11 mouse cellular contexts compared by ENCODE assay signal in genomic region chr4:133552768-133553447, GRCm38 (mm10). TPM values are rescaled to one million over a fixed set of nuclear protein-coding genes. Genes with fewer than 3 reads are reported as not detected.
DNase-seq lines count a peak whose midpoint lies in the region; ATAC-seq and TF ChIP-seq lines count a peak whose summit lies in the region.
"Had no signal": no experiment of that assay in that cellular context is flagged by ENCODE, and none has a peak within 500 bp of the region (broad histone marks: within the 10 kb centered on the region; RNA-seq: fewer than 3 reads in every experiment).

Gene Nr0b2 (plus strand): TSS chr4:133553376.

- intact Hi-C loops in heart, postnatal 14 days (cut with DNase I), result no loop called here

- peak within 1 kb of the TSS; percentile 78 for H3K27ac ChIP-seq in kidney, adult 2 months (ENCODE audit: insufficient read depth, low read depth, low read length)
- H3K27ac ChIP-seq: hindbrain, embryonic 12.5 days had no signal

- no peak for TF ChIP-seq POLR2A in kidney, adult 2 months (IDR thresholded peaks at IDR 0.05; ENCODE audit: low read depth, low read length)

- peaks cover 7% of the 10 kb centered on the region; the same call in 1 of the 2 replicates for H3K4me1 ChIP-seq in kidney, adult 2 months (ENCODE audit: control insufficient read depth, insufficient read depth, low read length)
- H3K4me1 ChIP-seq: hindbrain, embryonic 12.5 days had no signal

- DNase-seq in kidney, adult 2 months, result peak; percentile 38
- DNase-seq in kidney, postnatal 14 days, result no peak
- DNase-seq in adrenal gland, postnatal 14 days, result peak; percentile 85
- DNase-seq in heart, postnatal 14 days, result peak; percentile 44 to 53
- DNase-seq in gastrocnemius, adult 8-10 months (ENCODE audit: low spot score in 2 of 2), result no peak
- no peak for DNase-seq in lung, postnatal 25 days (ENCODE audit: low spot score)

- H3K27me3 ChIP-seq in kidney, adult 2 months (replicated peaks; ENCODE audit: control insufficient read depth, insufficient read depth, low read length), result no peaks in the 10 kb centered on the region

- WGBS in kidney, adult 2 months, result 37% methylated on average over 10 of the region's 10 CpGs

- H3K36me3 ChIP-seq in kidney, adult 2 months (ENCODE audit: control insufficient read depth, insufficient read depth, low read length), result no peaks in the 10 kb centered on the region
- H3K36me3 ChIP-seq: G1E; hindbrain, embryonic 12.5 days had no signal

- ATAC-seq in megakaryocyte progenitor cell, adult 5-6 weeks (replicated peaks; ENCODE audit: poor library complexity), result peak; percentile 81
- no peak for ATAC-seq in frontal cortex, adult (ENCODE audit: low TSS enrichment)

- no peak for TF ChIP-seq CTCF in kidney, adult 2 months (conservative IDR thresholded peaks at IDR 0.05; ENCODE audit: insufficient read depth, insufficient read length, low read depth, low read length)

- H3K4me3 ChIP-seq in kidney, adult 2 months (ENCODE audit: insufficient read depth, low read depth, low read length), result peak within 1 kb of the TSS; percentile 43
- H3K4me3 ChIP-seq: hindbrain, embryonic 12.5 days had no signal

RNA-seq across cellular contexts. Expression of gene Nr0b2, which starts in this region (rescaled TPM):
- polyA plus RNA-seq in kidney, adult 2 months (2012; rRNA removed), result 6.0 and 6.8 TPM in 2 replicates
- total RNA-seq in adrenal gland, postnatal 14 days (2021), result 32.6 and 34.2 TPM in 2 replicates
- 10 to 100 TPM; 20.1 to 23.2 TPM for total RNA-seq in heart, postnatal 14 days (2021)
- 2.9 and 3.1 TPM in 2 replicates for total RNA-seq in megakaryocyte progenitor cell, adult 5-6 weeks (2015)
- total RNA-seq in megakaryocyte progenitor cell, adult 5-6 weeks (2017), result 0.54 and 2.7 TPM in 2 replicates
- under 1 TPM in 1 of 4 experiments, not detected in 3; 0.34 TPM for total RNA-seq in gastrocnemius, adult 8-10 months (2022)
- total RNA-seq: G1E had no signal
- polyA plus RNA-seq: cortical plate, adult 2 months; hindbrain, embryonic 12.5 days had no signal

Comparison
In these comparisons a context has a peak if more than half of its experiments do, and no peak if none do; other contexts are left out.
1. DNase-seq: peak in kidney, adult 2 months (single experiment), adrenal gland, postnatal 14 days (single experiment) and heart, postnatal 14 days (2 of 2); none in kidney, postnatal 14 days (single experiment), gastrocnemius, adult 8-10 months (0 of 2) and lung, postnatal 25 days (single experiment).